Mouse (Mus musculus) cerebellum, adult 2 months (tissue): ENCODE measurements around the gene Trappc10.

Experiments
- CTCF ChIP-seq: fragments of 200-500 bp; IDR thresholded peaks from 2 replicates; pipeline ENCODE4 v1.5.1; 2011; ENCODE audit warnings: low read depth, mild to moderate bottlenecking, control low read depth, low read length, moderate library complexity, borderline replicate concordance; ENCODE audit not compliant: insufficient read depth
- POLR2A ChIP-seq: fragments of 200-500 bp; IDR thresholded peaks from 2 replicates; pipeline ENCODE4 v1.6.1; 2011; ENCODE audit warnings: low read length, control low read depth, borderline replicate concordance; ENCODE audit not compliant: insufficient read depth

- TF ChIP-seq CTCF (no peak), POLR2A (no peak)
These were observed 75.6 kb downstream of the Trappc10 start for GRCm38 (mm10) chr10:78168792-78169191.
